Mouse (Mus musculus) left cerebral cortex, adult 11 months (tissue): ENCODE results near the gene Apol9b.
"Not testable (repeated sequence)": the region's sequence is repeated elsewhere in the genome, so short reads cannot be mapped to it uniquely, and the experiment has no call there.

ENCODE experiments used
- DNase-seq: peaks from one replicate; pipeline ENCODE4 v3.0.0; 2022; ENCODE audit warnings: low spot score

Gene Apol9b

DNA sequence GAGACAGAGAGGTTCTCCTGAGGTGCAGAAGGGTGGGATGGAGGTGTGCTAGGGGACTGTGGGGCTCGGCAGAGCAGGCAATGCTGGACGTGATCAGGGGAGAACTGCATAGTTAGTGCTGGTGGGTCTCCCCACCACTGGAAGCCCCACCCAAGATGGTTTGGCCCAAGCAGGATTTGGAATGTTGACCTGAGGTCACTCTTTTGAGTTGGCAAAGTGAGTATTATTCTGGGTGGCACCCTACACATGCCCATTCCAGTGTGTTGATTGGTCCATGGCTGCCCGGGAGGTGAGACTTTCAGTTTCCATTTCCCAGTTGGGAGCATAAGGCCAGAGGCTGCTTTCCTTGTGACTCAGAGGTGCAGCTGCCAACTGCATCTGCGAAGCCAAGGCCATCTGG lies at the start of gene Apol9b:
Apol9b (plus strand) TSS at position 301 of the 400 bp plus-strand sequence.
- DNase-seq, result not testable (repeated sequence)

DNA sequence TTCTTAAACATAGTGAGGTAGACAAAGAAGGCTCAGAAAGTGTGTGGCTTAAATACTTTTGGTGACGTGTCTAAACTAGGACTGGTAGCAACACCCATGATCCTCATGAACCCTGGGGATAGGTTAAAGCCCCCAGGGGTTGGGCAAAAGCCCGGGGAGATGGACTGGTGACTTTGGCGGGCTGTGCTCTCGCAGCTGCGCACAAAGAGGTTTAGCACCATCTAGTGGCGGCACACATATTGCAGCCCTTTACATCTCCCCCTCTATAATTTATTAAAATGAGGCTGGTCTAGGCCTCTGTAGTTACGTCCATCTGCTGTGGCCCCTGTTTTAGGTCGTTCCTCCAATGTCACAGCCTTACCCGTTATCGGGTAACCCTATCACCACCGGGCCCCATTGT lies 44.9 kb upstream of the Apol9b start:
- DNase-seq, result not testable (repeated sequence)

DNA sequence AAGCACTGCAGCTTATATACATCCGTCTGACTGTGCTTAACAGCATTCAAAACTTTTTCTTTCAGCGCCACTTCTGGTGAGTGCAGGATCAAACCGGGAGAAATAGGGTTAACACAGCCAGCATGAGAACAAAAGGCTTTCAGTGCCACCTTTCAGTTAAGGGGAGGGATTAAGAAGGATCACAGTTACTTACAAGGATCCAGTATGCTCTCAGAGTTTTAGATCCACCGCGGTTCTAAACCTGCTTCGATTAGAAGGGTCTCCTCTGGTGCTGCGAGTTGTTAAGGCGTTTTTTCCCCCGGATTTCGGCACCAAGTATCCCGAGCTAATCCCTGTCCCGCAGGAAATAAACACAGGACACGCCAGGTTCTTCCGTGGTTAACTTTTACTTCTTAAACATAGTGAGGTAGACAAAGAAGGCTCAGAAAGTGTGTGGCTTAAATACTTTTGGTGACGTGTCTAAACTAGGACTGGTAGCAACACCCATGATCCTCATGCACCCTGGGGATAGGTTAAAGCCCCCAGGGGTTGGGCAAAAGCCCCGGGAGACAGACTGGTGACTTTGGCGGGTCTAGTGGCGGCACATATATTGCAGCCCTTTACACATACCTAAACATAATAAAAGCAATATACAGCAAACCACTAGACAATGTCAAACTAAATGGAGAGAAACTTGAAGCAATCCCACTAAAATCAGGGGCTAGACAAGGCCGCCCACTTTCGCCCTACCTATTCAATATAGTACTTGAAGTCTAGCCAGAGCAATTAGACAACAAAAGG lies 37.1 kb upstream of the Apol9b start:
- not testable (repeated sequence) for DNase-seq

DNA sequence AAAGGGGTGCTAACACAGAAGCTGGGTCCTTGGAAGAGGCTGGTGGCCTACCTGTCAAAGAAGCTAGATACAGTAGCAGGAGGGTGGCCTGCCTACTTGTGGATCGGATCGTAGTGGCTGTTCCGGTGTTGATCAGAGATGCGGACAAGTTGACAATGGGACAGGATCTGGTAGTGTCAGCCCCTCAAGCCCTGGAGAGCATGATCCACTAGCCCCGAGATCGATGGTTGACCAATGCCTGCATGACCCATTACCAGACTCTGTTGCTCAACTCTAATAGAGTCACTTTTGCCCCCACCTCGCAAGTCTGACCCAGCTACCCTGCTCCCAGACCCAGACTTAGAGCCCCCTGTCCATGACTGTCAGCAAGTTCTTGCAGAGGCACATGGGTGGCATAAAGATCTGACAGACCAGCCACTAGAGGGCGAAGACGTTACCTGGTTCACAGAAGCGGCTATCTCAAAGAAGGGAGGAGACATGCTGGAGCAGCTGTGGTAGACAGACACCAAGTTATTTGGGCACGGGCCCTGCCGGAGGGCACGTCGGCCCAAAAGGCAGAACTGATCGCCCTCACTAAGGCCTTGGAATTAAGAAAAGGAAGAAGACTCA lies 34.0 kb upstream of the Apol9b start:
- DNase-seq, result peak; percentile 9

DNA sequence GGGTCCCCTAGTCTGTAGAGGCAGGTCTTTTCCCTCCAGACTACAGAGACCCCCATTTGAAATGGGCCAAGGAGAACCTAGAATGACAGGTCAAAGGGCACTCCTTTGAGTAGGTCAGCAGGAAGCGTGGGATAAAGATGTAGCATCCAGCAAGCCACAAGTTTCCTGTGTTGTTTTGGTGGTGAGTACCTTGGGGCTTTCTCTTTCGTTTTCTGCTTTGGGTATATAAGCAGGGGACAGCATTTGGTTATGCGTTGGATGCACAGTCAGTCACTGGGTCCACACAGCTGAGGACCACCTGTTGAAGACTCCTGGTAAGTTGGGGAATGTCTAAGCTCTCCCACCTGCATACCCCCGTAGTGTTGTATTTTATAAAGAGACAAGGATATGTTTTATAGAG lies 30.2 kb upstream of the Apol9b start, which contains the start of gene Apol7e:
Apol7e (plus strand) TSS at position 202 of the 400 bp plus-strand sequence.
- DNase-seq, result not testable (repeated sequence)

DNA sequence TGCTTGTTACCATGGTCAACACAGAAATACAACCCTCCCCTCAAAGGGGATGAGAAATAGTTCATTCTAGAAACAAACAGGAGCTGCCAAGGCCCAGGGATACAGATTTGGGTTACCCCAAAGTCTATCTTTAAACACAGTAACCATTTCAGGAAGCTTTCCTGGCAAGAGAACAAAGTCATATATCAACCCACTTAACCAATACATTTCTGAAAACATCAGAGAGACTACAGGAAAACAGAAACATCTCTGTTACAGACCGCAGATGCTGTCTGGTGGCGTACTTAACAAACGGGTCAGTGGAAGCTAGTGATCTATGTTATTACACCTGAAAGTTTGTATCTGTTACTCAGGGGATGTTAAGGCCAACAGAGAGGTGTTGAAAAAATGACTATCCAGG lies 23.5 kb upstream of the Apol9b start:
- DNase-seq, result not testable (repeated sequence)

DNA sequence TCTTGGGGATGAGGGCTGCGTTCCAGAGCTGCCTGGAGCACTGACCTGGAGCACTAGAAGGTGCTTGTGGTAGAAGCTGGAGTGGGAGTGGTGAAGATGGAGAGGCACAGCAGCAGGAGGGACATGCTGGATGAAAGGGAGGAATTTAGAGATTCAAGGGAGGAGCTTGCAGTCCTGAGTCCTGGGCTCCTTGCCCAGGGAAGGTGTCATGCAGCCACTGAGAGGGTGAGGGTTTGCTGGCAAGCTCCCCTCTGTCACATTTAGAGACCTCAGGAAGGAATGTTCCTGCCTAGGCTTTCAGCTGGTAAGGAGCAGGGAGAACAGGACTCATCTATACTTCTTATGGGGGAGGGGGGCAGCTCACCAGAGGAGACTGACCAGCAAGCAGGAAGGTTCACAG lies 19.9 kb upstream of the Apol9b start:
- DNase-seq, result not testable (repeated sequence)

DNA sequence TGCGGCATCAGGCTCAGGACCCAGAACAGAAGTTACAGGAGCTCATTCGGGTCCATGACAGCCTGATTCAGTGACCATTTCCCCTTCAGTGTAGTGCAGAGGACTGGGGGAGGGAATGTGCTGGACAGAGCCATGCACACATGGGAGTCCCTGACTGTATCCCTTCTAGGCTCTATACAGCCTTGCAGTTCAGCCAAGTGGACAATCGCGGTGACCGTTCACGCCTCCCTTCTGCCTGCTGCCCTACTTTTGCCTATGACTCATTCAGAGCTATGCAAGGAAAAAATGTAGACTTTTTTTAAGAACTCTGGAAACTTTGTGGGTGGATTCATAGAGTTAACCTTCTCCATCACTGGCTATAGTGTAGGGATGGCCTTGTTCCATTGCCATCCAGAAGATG lies 10.6 kb upstream of the Apol9b start:
- not testable (repeated sequence) for DNase-seq

DNA sequence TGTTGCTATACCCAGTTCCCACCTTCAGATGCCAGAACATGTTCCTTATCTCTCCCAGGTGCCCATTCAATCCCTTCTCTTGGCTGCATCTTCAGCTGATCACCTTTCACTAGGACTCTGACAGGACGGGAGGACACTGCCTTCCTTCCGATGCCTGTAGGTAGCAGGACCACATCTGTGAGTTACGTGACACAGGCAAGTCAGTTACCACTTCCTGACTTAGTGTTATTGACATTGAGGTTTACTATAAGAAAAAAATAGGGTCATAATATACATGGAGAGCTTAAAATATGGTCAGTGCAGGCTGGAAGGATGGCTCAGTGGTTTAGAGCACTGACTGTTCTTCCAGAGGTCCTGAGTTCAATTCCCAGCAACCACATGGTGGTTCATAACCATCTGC lies 7.3 kb upstream of the Apol9b start:
- DNase-seq, result not testable (repeated sequence)

DNA sequence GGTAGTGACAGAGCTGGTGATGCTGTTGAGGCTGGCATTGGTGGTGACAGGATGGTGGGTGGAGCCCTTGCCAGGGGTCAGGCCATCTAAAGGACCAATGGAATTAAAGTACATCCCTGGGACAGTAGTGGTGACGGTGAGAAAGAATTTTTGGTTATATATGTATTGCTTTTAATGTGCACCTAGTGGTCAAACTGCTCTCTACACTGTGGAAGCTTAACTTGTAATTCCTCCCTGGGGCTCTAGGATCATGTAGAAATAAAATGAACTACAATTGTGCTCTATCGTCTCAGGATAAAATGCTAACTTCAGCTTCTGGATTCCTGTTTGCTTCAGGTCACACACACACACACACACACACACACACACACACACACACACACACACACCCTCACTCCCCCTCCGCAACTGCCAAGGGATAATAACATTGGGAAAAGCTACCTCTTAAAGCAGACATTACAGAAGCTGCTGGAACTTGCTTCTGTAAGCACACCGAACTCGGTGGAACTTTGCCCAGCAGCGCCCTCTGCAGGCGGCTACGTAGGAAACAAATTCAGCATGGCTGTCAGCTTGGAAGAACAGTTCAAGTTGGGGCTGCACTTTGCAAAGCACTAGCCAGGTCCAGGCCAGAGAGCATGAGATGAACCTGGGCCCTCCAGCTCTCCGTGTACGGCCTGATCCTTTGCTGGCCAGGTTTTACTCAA lies 4.5 kb upstream of the Apol9b start:
- not testable (repeated sequence) for DNase-seq

DNA sequence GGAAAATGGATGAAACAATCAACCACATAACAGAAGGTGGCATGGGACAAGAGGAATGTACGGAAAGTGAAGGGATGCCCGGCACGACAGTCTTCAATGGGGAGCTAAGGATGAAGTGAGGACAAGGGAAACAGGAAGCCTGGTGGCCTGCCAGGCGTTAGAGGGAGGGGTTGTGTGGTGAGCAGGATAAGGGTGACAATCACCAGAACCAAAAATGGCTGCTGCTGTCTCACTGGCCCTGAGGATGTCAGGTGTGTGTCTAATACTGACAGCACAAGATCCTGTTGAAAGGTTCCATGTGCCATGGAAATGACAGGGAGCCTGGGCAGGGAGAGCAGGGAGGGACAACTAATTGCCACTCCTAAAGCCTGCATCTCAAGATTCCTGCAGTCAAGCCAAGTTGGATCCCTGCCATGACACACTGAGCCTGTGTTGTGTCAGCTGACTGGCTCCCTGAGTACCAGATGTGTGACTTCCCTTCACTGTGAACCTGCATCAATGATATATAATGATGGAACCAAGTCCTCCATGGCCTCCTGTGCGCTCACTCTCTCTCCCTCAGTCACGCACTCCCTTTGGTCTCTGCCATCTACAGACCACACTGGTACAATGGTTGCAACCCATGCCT lies 3.3 kb upstream of the Apol9b start:
- not testable (repeated sequence) for DNase-seq

DNA sequence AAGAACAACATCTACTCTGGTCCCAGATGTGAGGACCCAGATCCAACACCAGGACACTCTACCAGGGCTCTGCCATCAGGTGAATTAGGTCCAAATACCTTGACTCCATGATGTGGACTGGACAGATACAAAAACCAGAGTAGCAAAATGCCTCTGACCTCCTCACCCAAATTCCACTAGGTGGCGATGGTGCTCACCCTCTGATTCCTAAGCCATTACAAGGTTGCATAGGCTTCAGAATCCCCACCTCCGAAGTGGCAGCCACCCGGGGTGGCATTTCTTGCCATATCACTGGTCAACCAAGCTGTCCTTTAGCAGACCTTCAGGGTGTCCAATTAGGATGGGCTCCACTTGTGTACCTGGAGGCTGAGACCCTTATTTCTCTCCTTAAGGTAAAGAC lies 1.7 kb upstream of the Apol9b start:
- DNase-seq, result not testable (repeated sequence)

DNA sequence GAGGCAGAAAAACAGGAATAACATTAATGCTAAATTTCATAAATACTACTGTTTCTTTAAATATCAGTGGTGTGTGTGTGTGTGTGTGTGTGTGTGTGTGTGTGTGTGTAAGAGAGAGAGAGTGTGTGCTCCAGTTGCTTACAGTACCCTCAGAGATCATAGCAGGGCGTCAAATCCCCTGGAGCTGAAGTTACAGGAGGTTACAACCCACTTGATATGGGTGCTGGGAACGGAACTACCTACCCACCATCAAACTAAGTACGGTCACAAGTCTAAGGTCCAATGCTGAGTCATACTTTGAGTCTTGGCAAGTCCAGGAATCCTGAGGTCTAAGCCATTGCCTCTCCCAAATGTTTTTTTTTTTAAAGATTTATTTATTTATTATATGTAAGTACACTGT lies 1.1 kb upstream of the Apol9b start:
- DNase-seq, result not testable (repeated sequence)

DNA sequence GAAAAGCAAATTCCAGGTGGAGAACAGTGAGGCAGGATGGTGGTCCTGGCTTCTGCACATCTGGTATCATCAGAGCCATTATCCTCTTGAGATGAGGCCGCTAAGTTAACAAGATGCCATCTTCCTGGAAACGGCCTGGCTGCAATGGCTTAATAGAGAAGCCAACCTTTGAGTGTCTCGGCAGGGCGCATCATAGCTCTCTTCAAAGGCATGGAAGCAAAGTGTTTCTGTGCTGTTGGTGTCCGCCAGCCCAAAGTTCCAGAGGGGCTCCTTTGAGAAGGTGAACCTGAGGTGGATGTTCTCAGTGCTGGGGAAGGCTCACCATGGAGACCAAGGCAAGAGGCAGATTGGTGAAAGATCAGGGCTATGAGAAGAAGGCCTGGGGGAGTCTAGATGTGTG lies 2.8 kb downstream of the Apol9b start:
- DNase-seq, result no peak

DNA sequence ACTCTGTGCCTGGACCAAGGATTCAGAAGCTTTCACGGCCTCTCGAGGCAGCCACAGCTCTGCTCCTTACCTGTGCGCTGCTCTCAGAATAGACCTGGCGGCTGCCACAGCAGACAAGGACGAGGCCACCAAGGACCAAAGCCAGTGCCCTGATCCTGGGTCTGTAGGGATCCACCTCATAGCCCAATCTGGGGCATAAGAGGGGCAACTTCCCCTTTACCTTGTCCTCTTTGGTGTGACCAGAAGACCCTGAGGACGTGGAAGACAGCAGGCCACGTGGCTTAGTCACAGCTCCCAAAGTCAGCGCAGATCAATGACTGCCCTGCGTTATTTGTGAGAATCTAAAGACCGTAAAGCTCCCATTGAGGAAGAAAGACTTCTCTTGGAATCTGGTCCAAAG lies 4.0 kb downstream of the Apol9b start:
- DNase-seq, result not testable (repeated sequence)

DNA sequence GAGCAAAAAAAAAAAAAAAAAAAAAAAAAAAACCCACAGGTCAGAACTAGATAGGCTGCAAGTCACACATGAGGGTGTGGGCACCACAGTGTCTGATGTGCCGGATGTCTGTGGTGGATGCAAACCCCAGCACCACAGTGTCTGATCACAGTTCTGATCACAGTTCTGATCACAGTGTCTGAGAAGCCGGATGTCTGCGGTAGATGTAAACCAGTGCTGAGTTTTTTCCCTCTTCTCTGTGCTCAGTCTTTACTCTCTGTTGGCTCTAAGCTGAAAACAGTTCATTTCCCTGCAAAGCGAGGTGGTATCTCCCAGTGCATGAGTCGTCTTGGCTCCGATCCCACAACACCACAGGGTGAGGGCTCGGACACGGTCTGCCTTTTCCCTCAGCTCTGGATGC lies 4.5 kb downstream of the Apol9b start:
- not testable (repeated sequence) for DNase-seq

DNA sequence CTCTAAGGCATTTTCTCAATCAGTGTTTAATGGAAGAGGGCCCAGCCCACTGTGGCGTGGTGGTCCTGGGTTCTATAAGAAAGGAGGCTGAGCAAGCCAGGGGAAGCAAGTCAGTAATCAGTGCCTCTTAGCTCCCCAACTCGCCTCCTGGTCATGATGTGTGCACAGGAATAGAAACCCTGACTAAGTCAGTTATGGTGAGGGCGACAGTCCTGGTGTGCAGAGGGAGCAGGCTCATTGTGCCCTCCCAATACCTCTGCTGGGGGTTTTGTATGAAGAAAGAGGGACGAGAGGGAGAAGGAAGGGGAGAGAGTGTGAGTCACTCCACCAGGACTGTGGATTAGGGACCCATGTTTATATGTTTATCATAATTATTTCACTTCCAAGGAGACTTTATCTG lies 5.1 kb downstream of the Apol9b start:
- not testable (repeated sequence) for DNase-seq

DNA sequence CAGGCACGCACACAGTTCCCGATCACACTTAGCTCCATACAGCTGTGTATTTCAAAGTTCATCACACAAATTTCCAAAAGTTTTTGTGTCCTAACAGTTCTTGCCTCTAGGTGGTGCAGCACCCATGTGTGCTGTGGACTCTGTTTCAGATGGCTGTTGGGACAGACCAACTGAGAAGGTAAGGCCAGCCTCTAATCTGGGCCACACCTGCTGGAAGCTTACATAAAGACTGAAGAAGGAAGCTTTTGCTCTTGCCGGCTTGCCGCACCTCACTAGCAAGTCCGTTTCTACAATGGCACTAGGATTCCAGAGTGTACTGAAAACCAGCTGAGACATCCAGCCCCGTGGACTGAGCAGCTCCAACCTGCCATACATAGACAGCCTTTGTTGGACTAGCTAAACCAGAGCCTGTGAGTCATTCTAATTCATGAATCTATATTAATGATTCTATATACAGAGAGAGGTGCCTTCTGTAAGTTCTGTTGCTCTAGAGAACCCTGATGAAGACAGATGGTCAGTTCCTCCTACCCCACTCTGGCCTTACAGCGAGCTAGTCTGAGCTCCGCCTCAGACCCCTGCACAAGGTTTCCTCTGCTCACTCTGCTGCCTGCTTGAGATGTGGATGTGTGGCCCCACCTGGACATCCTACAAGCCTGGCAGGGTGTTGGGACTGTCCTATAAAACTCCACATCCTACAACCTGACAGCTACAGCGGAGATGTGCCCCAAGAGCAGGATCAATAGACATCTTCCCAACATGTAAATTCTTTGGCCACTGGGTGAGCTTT lies 11.9 kb downstream of the Apol9b start:
- DNase-seq, result no peak

DNA sequence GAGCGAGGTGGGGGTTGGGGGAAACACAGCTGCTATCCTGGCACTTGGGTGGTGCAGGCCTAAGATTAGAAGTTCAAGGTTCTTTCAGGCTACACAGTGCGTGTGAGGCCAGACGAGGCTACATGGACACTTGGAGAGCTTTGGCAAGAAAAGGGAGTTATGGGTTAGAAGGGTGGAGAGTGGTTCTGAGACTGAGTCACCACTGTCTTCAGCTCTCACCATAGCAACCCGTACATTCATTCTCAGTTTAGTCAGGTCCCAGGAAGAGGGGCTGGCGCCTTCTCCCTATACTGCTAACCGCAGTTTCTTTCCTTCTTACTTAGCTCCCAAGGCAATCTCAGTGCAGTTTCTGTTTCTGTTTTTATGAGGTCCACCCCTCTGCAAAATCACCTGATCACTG lies 12.7 kb downstream of the Apol9b start:
- DNase-seq, result not testable (repeated sequence)

DNA sequence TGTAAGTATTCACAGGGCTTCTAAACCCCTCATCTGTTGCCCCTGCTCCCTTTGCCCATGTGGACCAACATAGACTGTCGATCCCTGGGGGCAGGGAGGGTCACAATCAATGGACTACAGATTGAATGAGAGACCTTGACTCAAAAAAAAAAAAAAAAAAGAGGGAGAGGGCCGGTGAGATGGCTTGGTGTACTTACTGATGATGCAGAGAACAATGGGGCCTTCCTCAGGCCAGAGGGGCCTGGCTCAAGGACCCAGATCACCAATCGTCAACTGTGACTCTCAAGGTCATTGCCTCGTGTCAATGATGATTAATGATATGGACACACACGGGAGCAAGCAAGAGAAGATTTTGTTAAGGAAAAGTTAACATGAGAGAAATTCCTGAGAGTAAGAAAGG lies 15.8 kb downstream of the Apol9b start:
- DNase-seq, result no peak

DNA sequence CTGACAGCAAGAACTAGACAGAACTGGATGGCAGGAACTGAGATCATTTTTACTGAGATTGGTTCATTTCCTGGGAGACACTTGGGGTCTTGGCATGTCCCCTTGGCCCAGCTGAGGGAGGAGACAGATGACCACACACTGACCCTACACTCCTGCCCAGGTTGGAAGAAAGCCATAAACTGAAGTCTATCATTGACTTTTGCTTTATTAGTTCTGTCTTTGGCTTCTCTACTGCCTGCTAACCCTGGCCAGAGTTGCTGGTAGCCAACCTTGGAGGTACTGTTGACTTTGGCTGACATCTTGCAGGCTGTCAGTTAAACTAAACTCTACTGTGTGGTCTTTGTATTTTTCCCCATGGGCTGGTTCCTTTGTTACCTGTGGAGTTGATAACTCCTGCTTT lies 16.2 kb downstream of the Apol9b start:
- no peak for DNase-seq

DNA sequence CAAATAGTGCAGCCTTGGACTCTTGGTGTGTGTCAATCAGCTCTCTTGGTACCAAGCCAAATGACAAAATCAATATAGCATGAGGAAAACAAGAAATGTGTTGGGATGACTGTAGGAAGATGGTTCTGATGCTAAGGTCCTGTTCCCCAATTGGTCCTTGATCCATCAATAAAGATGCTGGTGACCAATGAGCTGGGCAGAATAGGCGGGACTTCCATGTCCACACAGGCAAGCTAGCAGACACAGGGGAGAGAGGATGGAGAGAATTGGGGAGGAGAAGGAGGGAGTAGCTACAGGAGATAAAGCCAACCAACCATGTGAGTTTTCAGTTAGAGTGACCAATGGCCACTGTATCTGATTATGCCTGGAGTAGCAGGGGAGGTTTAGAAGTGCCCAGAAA lies 17.5 kb downstream of the Apol9b start:
- DNase-seq, result no peak
